Mouse (Mus musculus) retina, embryonic 14.5 days (tissue): ENCODE measurements around the gene Myo19.

Experiments
- DNase-seq: peaks from one replicate; pipeline ENCODE4 v3.0.0-alpha.2; 2015; ENCODE audit warnings: low spot score

Myo19 gene

DNA sequence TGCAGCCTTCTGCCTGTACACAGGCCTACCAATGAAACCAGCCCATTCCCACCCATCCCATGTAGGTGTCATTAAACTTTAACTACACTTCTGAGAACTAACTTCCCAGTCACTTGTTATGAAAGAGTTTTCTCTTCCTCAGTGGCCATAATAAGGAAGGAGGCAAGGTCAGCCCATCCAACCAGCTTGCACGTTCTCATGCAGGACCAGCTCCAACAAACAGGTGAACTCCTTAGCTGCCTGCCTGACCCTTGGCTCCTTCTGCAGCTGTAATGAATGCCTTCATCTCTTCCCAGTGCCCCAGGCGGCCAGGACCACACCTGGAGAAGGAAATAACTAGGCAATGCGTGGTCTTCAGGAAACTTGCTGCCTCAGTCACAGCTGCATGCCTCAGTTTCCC is 65.9 kb downstream of the Myo19 start:
- DNase-seq = no peak

DNA sequence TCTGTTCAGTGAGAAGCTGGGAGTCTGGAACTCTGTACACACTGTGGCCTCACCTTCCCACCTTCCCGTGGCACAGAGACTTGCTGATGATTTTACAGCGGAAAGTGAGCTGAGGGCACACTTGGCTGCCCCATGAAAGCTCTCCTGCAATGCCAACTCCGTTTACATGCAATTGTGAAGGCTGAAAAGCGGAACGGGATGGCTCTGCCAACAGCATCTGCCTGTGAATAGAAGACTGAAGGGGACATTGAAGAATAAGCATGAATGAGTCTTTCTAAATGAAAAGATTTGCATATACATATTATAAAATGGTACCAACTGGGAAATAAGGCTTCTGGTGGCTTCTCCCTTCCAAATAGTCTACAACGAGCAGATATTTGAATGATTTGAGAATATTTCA is 67.3 kb downstream of the Myo19 start:
- DNase-seq = no peak

DNA sequence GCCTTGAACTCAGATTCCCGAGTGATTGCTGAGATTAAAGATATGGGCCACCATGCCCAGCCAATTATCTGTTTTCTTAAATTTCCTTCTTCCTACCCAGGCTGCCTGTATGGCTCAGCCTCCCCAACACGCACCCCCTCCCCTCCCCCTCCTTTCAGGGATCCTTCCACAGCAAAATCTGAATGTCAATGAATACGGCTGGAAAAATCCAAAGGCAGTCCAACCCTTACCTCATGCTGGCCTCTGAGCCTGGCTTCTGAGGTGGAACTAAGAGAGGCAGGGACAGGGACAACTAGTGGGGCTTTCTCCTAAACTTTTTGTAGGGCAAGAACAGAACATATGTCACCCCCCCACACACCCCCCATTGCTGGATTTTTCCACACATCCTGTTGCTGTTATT is 68.2 kb downstream of the Myo19 start:
- DNase-seq = no peak

DNA sequence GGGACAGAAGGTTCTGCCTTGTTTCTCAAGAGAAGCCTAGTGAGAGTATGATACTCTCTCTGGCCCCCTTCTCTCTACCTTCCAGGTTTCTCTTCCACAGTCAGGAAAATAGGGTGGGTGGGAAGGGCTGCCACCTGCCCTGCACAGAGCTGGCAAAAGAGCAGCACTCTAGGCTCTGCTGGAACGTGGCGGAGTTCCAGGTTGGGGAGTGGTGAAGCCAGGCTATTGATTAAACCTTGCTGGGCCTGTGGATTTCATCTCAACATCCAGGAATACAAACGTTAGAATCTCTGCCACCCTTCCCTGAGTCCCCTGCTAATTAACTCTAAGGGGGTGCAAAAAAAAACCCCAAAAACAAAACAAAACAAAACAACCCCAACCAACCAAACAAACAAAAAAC is 68.6 kb downstream of the Myo19 start:
- DNase-seq = no peak

DNA sequence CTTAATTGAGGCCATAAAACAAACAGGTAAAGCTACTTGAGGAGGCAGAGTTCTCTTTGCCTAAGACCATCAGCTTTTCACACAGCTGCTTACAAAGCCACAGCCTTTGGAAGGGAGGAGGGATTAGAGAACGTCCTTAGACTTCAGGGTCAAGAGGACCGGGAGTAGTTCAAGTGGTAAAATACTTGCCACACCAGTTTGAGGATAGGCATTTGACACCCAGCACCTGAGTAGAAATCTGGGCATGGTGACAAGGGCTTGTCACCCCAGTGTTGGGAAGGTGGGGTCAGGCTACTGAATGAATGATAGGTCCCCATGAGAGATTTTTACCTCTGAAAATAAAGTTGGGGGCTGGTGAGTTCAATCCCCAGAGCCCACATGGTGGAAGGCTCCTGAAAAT is 72.7 kb downstream of the Myo19 start:
- DNase-seq = no peak

DNA sequence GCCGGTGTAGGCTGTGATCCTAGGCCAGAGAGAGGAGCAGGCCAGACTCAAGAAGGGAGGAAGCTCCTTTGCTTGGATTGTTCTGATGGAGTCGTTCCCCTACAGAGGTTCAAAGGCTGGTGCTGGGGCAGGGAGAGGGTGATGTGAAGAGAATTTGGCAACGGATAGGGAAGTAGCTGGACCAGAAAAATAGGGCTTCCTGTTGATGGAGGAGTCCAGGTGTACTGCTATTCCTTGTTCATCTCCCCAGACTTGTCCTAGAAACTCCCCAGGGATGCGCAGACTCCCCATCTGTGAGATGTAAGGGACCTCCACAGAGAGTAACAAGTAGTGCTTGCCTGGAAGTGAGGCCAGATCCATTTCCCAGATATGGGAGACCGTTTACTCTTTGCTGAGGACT is 76.5 kb downstream of the Myo19 start:
- DNase-seq = no peak

DNA sequence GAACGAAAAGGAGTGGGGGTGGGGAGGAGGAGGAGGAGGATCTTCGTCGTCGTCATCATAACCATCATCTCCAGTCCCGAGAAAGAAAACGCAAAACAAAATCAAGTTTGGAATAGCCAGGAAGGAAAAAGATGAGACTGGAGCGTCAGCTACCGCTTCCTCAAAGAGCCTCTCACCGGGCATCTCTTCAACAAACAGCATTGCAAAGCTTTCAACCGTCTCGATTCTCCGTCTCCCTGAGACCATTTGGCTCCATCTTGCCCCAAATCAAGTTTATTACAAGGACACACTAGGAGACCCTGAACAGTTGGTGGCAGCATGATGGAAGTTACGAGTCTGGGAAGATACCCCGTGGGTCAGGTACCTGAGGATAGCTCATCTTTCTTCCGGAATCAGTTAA is 77.2 kb downstream of the Myo19 start:
- DNase-seq = peak; percentile 15

DNA sequence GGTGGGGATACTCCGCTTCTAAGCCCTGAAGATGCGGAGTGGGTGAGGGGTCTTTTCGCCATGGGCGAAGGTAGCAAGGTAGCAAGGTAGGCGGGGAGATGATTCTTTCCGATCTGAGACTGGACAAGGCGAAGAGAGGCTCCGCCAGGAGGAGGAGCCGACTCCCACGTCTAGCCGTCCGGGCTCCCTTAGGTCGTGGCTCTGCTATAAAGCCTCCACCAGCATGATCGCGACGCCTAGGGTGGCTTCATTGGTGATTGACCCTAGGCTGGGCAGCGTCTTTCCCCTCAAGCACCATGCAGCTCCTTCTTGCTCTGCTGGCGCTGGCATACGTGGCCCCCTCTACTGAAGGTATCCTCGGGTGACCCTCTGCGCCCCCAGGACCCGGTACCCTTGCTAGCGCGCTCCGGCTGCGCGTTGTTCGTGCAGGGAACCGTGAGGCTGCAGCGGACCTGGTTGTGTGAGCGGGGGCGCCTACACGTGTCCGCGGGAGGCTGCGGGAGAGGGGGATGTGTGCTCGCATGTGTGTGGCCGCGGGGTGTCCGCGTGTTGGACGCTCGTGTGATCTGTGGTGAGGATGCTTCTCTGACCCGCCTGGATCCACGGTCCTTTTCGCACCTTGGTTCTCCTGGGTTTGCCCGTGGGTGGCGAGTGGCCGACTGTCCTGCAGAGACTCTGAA is 77.8 kb downstream of the Myo19 start, which contains the start of gene Car4:
Gene Car4 (plus strand): TSS at position 196 of the 680 bp plus-strand sequence.
- peak; percentile 53 for DNase-seq

DNA sequence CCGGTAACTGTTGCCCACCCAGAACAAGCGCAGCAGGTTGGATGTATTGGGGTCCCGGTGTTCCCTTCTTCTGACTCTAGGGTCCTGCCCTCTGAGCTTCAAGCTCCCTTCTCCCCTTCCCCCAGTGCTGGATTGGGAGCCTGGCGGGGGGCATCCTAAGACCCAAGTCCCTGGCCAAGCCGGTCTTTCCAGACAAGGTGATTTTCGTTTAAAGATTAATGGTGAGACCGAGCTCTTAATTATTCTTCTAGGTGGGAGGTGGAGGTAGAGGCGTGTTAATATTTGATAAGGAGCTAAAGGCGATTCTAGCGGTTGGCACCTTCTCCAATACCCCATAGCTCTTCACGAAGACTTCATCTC is 78.3 kb downstream of the Myo19 start:
- DNase-seq = peak; percentile 28

DNA sequence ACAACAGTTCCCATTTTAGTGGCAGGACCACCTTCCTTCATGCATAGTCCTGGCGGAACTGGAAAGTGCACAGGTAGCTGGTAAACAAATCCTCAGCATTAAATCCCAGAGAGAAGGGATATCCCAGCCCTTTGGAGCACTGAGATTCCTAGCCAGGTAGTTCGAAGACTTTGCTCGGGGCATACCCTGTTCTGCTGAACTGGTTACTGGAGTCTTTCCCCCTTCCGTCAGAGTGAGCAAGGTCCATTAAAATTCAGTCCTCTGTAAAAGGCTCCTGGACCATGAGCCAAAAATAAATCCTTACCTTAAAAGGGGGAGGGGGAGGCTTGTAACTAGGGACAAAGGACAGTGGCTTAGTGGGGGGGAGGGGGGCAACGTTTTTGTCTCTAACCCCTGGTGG is 79.2 kb downstream of the Myo19 start:
- no peak for DNase-seq

DNA sequence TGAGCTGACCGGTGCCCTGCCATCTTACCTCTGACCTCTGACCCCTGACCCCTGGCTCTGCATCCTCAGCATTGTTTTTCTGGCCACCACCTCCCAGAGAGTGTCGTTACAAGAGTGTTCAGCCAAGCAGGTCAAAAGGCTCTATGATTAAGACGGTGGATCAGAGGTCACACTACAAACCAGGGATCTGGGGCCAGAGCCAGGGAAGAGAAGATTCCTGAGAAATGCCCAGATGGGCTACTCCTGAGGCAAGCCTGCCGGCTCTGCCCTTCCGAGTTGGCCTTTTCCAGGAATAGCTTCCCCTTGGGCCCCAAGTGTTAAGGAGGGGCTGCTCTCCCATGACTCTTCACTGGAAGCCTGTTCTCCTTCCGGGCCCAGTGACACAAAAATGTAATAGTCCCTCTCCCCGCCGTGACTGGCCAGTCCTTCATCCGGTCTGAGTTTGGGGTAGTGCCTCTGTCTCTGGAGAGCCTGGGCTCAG is 79.8 kb downstream of the Myo19 start:
- DNase-seq = peak; percentile 38

DNA sequence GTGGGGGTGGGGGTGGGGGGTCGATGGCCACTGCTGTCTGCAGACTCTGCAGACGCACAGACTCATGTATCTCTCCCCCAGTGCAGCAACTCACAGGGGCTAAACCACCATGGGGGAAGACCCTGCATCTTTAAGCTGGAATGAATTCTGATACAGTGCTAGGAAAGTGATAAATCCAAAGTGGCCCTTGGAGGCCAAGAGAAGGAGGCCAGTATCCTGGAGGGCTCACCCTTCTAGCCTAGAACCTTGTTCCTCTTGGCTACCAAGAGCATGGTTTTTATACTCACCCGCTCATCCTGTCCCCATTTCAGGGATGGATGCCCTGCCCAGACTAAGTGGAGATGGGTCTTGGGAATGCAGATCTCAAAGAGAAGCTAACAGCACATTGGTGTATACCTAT is 80.3 kb downstream of the Myo19 start:
- DNase-seq = no peak

DNA sequence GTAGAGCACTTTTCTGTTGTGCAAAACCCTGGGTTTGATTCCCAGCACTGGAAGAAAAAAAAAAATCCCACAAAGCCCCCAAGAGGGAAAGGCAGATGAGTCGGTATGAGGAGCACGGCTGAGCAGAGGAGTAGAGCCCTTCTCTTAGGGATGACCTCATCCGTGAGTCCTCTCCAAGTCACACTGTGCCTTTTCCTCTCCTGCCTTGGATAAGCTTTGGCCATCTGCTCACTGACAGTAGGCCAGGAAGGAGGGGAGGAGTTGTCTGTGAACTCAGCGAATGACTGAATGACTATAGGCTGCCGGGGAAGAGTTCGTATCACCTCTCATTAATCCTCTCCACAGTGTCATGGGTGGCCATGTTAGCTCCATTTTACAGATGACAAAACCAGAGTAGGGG is 80.8 kb downstream of the Myo19 start:
- peak; percentile 10 for DNase-seq
